Mouse (Mus musculus) hindbrain, embryonic 12.5 days (tissue): ENCODE data around the gene Wdr86. TPM values are rescaled to one million over a fixed set of nuclear protein-coding genes. Genes with fewer than 3 reads are reported as not detected.
"Not testable (repeated sequence)": the region's sequence is repeated elsewhere in the genome, so short reads cannot be mapped to it uniquely, and the experiment has no call there.

ENCODE experiments used
- ATAC-seq: fragments of 200-750 bp; cut with Nextera tagmentation; 2 replicates; pipeline ENCODE4 v1.8.0; 2017; ENCODE audit warnings: moderate TSS enrichment; ENCODE audit not compliant: low FRiP score
- H3K27ac ChIP-seq: fragments of 300-500 bp; sonication (generic); 2 replicates; pipeline ENCODE4 v1.5.1; 2016; ENCODE audit warnings: mild to moderate bottlenecking
- H3K27me3 ChIP-seq: fragments of 300-500 bp; sonication (generic); 2 replicates; pipeline ENCODE4 v1.6.1; 2016; ENCODE audit warnings: mild to moderate bottlenecking
- H3K36me3 ChIP-seq: fragments of 300-500 bp; sonication (generic); 2 replicates; pipeline ENCODE4 v1.6.1; 2016; ENCODE audit warnings: mild to moderate bottlenecking
- H3K4me1 ChIP-seq: fragments of 300-500 bp; sonication (generic); 2 replicates; pipeline ENCODE4 v1.6.1; 2016
- H3K4me2 ChIP-seq: fragments of 300-500 bp; sonication (generic); replicated peaks from 2 replicates; pipeline ENCODE4 v1.6.1; 2016; ENCODE audit warnings: mild to moderate bottlenecking
- H3K4me3 ChIP-seq: fragments of 300-500 bp; sonication (generic); 2 replicates; pipeline ENCODE4 v1.5.1; 2016; ENCODE audit warnings: mild to moderate bottlenecking
- H3K9ac ChIP-seq: fragments of 300-500 bp; sonication (generic); 2 replicates; pipeline ENCODE4 v1.6.1; 2016; ENCODE audit warnings: mild to moderate bottlenecking, moderate library complexity
- H3K9me3 ChIP-seq: fragments of 300-500 bp; sonication (generic); replicated peaks from 2 replicates; pipeline ENCODE4 v1.6.1; 2016; ENCODE audit warnings: mild to moderate bottlenecking
- WGBS: fragments of 180-500 bp; shearing (Covaris S2); methylation state at CpG from one replicate; pipeline ENCODE4 v1.1.7; 2016; 5-methylcytosine and 5-hydroxymethylcytosine counted together
- polyA plus RNA-seq: library from polyadenylated mRNA; unstranded; fragments of >200 nt; fragmentation: Nextera tagmentation; extraction: Ambion mirVana; gene quantifications from 2 replicates; pipeline ENCODE4 v1.2.1, GENCODE M21; 2016

Gene Wdr86
- 17.7 and 21.0 TPM in 2 replicates for polyA plus RNA-seq

- ATAC-seq: peak; percentile 21; the same call in 1 of the 2 replicates
- 0% methylated on average over 23 of the region's 23 CpGs for WGBS
- Histone ChIP-seq H3K36me3 (no peaks in the 10 kb centered on the region), H3K27me3 (peaks cover 41% of the 10 kb centered on the region), H3K27ac (no peak within 1 kb of the TSS), H3K4me1 (peaks cover 35% of the 10 kb centered on the region), H3K9me3 (no peaks in the 10 kb centered on the region), H3K4me2 (peak within 1 kb of the TSS; percentile 62), H3K4me3 (peak within 1 kb of the TSS; percentile 47), H3K9ac (peak within 1 kb of the TSS; percentile 62)
These were observed at the start of gene Wdr86 for GRCm38 (mm10) chr5:24730488-24730871. Gene Wdr86, minus strand, starts transcription at chr5:24730727.

- peaks cover 6% of the 10 kb centered on the region; the same call in 1 of the 2 replicates for H3K9me3 ChIP-seq
- H3K4me3 ChIP-seq: no peak overlapping the region
- WGBS: 48% methylated on average over 15 of the region's 15 CpGs
- peaks cover 13% of the 10 kb centered on the region for H3K27me3 ChIP-seq
- no peaks in the 10 kb centered on the region for H3K36me3 ChIP-seq
- peaks cover 9% of the 10 kb centered on the region; the same call in 1 of the 2 replicates for H3K4me1 ChIP-seq
- no peak overlapping the region for H3K27ac ChIP-seq
- H3K4me2 ChIP-seq: no peak overlapping the region
- no peak for ATAC-seq
- H3K9ac ChIP-seq: no peak overlapping the region
These were observed 49.5 kb upstream of the Wdr86 start for GRCm38 (mm10) chr5:24779881-24780512.

GRCm38 (mm10) chr5:24779321-24779720 lies 48.8 kb upstream of the Wdr86 start:
- Histone ChIP-seq H3K9ac (no peak overlapping the region), H3K4me1 (peaks cover 9% of the 10 kb centered on the region; the same call in 1 of the 2 replicates), H3K4me2 (no peak overlapping the region), H3K27ac (no peak overlapping the region), H3K9me3 (peaks cover 3% of the 10 kb centered on the region; the same call in 1 of the 2 replicates), H3K27me3 (peaks cover 13% of the 10 kb centered on the region), H3K4me3 (no peak overlapping the region), H3K36me3 (no peaks in the 10 kb centered on the region)
- no peak for ATAC-seq

- WGBS: 32% methylated on average over 13 of the region's 13 CpGs
- Histone ChIP-seq H3K36me3 (no peaks in the 10 kb centered on the region), H3K4me1 (peaks cover 9% of the 10 kb centered on the region; the same call in 1 of the 2 replicates), H3K9me3 (peaks cover 1% of the 10 kb centered on the region; the same call in 1 of the 2 replicates), H3K4me2 (peak overlapping the region; percentile 45), H3K9ac (peak overlapping the region; percentile 27; the same call in 1 of the 2 replicates), H3K27ac (no peak overlapping the region), H3K4me3 (0 out of 2 replicates have a peak overlapping the region, but pooled peaks have one; percentile 3), H3K27me3 (peaks cover 13% of the 10 kb centered on the region)
- no peak for ATAC-seq
These were observed 48.3 kb upstream of the Wdr86 start for GRCm38 (mm10) chr5:24778843-24779140.

- ATAC-seq: no peak
- no peaks in the 10 kb centered on the region for H3K36me3 ChIP-seq
These were observed 47.7 kb upstream of the Wdr86 start for GRCm38 (mm10) chr5:24778082-24778842.

GRCm38 (mm10) chr5:24776681-24777080 lies 46.2 kb upstream of the Wdr86 start:
- Histone ChIP-seq H3K27me3 (peaks cover 13% of the 10 kb centered on the region), H3K27ac (no peak overlapping the region), H3K36me3 (no peaks in the 10 kb centered on the region), H3K9ac (no peak overlapping the region), H3K4me3 (no peak overlapping the region), H3K9me3 (no peaks in the 10 kb centered on the region; the same call in 1 of the 2 replicates), H3K4me1 (peaks cover 9% of the 10 kb centered on the region; the same call in 1 of the 2 replicates), H3K4me2 (no peak overlapping the region)
- no peak for ATAC-seq
- WGBS: 69% methylated on average over 4 of the region's 4 CpGs

More at GRCm38 (mm10) chr5:24778082-24778842, 47.7 kb upstream of the Wdr86 start:
- H3K27me3 ChIP-seq: peaks cover 13% of the 10 kb centered on the region
- H3K9ac ChIP-seq: peak overlapping the region; percentile 27; the same call in 1 of the 2 replicates
- 0 out of 2 replicates have a peak overlapping the region, but pooled peaks have one; percentile 3 for H3K4me3 ChIP-seq
- H3K4me1 ChIP-seq: peaks cover 9% of the 10 kb centered on the region; the same call in 1 of the 2 replicates
- H3K9me3 ChIP-seq: no peaks in the 10 kb centered on the region; the same call in 1 of the 2 replicates
- H3K27ac ChIP-seq: no peak overlapping the region
- WGBS: 12% methylated on average over 17 of the region's 17 CpGs
- peak overlapping the region; percentile 45 for H3K4me2 ChIP-seq

GRCm38 (mm10) chr5:24774549-24774948 lies 44.0 kb upstream of the Wdr86 start:
- WGBS: 91% methylated on average over 16 of the region's 16 CpGs
- H3K4me1 ChIP-seq, H3K4me3 ChIP-seq, H3K9me3 ChIP-seq, H3K9ac ChIP-seq, ATAC-seq, H3K36me3 ChIP-seq, H3K4me2 ChIP-seq, H3K27ac ChIP-seq: not testable (repeated sequence)
- peaks cover 13% of the 10 kb centered on the region for H3K27me3 ChIP-seq

- H3K9ac ChIP-seq: no peak within 1 kb of the TSS
- no peak for ATAC-seq
- no peak within 1 kb of the TSS for H3K4me3 ChIP-seq
- H3K36me3 ChIP-seq: no peaks in the 10 kb centered on the region
- H3K27me3 ChIP-seq: peaks cover 9% of the 10 kb centered on the region
- no peak within 1 kb of the TSS for H3K4me2 ChIP-seq
- H3K9me3 ChIP-seq: no peaks in the 10 kb centered on the region
- H3K27ac ChIP-seq: no peak within 1 kb of the TSS
- 30% methylated on average over 18 of the region's 18 CpGs for WGBS
- H3K4me1 ChIP-seq: peaks cover 3% of the 10 kb centered on the region; the same call in 1 of the 2 replicates
These were observed 27.3 kb upstream of the Wdr86 start, which contains the start of gene Crygn for GRCm38 (mm10) chr5:24757816-24758215. Gene Crygn, minus strand, starts transcription at chr5:24758008.

GRCm38 (mm10) chr5:24756931-24757330 lies 26.4 kb upstream of the Wdr86 start:
- WGBS: 63% methylated on average over 3 of the region's 3 CpGs
- peaks cover 8% of the 10 kb centered on the region for H3K4me1 ChIP-seq
- no peak overlapping the region for H3K27ac ChIP-seq
- H3K9ac ChIP-seq: no peak overlapping the region
- H3K27me3 ChIP-seq: peaks cover 9% of the 10 kb centered on the region
- no peaks in the 10 kb centered on the region for H3K9me3 ChIP-seq
- no peaks in the 10 kb centered on the region for H3K36me3 ChIP-seq
- no peak overlapping the region for H3K4me2 ChIP-seq
- ATAC-seq: no peak
- no peak overlapping the region for H3K4me3 ChIP-seq

- H3K27ac ChIP-seq: 0 out of 2 replicates have a peak overlapping the region, but pooled peaks have one; percentile 26
- no peak for ATAC-seq
- H3K4me3 ChIP-seq: 0 out of 2 replicates have a peak overlapping the region, but pooled peaks have one; percentile 54
- no peaks in the 10 kb centered on the region for H3K36me3 ChIP-seq
- peaks cover 31% of the 10 kb centered on the region for H3K4me1 ChIP-seq
- no peaks in the 10 kb centered on the region for H3K9me3 ChIP-seq
- peaks cover 2% of the 10 kb centered on the region; the same call in 1 of the 2 replicates for H3K27me3 ChIP-seq
- 9% methylated on average over 2 of the region's 2 CpGs for WGBS
- peak overlapping the region; percentile 85 for H3K4me2 ChIP-seq
- 0 out of 2 replicates have a peak overlapping the region, but pooled peaks have one; percentile 76 for H3K9ac ChIP-seq
These were observed 21.6 kb upstream of the Wdr86 start for GRCm38 (mm10) chr5:24752175-24752498.

- peak; percentile 56 for ATAC-seq
- H3K27me3 ChIP-seq: no peaks in the 10 kb centered on the region
- H3K9me3 ChIP-seq: no peaks in the 10 kb centered on the region
- H3K9ac ChIP-seq: peak overlapping the region; percentile 76
- H3K36me3 ChIP-seq: no peaks in the 10 kb centered on the region
- 3% methylated on average over 25 of the region's 25 CpGs for WGBS
- H3K4me2 ChIP-seq: peak overlapping the region; percentile 85
- H3K4me3 ChIP-seq: peak overlapping the region; percentile 54
- peaks cover 32% of the 10 kb centered on the region for H3K4me1 ChIP-seq
- H3K27ac ChIP-seq: peak overlapping the region; percentile 80
These were observed 21.0 kb upstream of the Wdr86 start for GRCm38 (mm10) chr5:24751305-24752174.
